Mouse (Mus musculus) embryonic stem cell, embryonic (primary cell): ENCODE measurements around the gene Pi4ka.

Experiments
- CTCF ChIA-PET, 4 experiments: fragments of 300-600 bp in 2 of 4; fragments of 350-600 bp in 2 of 4; sonication (Branson Sonifier 250); formaldehyde crosslinking; loops; one replicate each; lab custom pipeline; 2022; ENCODE audit warnings: inconsistent platforms in 2 of 4; lab: Charles Lee
- POLR2A ChIA-PET, 4 experiments: fragments of 300-600 bp in 2 of 4; fragments of 350-600 bp in 2 of 4; sonication (Branson Sonifier 250); formaldehyde crosslinking; loops; one replicate each; lab custom pipeline; 2022; ENCODE audit warnings: antibody characterized with exemption in 4 of 4, inconsistent platforms in 1 of 4; lab: Charles Lee

Gene Pi4ka

GRCm38 (mm10) chr16:17405736-17406443 lies at the start of gene Pi4ka, which contains the start of gene Snap29:
TSS of gene Pi4ka (minus strand) at chr16:17406314.
TSS of gene Snap29 (plus strand) at chr16:17405986.
- ChIA-PET CTCF (interaction anchor here in 3 of 4 experiments (0.6 to 2.1 kb wide), 5 partner anchors 26 to 153 kb away, joined by 3 to 10 read pairs (median 3); partner anchors contain the start of gene Crkl (in 1 of the 3)), POLR2A (interaction anchor here in 3 of 4 experiments (0.5 to 2.3 kb wide), 41 partner anchors 8 to 522 kb away, joined by 3 to 16 read pairs (median 4); partner anchors contain the start of genes Crkl (in 3 of the 3), 2610318N02Rik (in 2 of the 3), Thap7 (in 2 of the 3) and Lztr1 (in 1 of the 3))

- POLR2A ChIA-PET = interaction anchor here in 3 of 4 experiments (0.6 to 2.4 kb wide), 36 partner anchors 11 to 1392 kb away, joined by 3 to 16 read pairs (median 3); partner anchors contain the start of genes Lztr1 (in 3 of the 3), Pi4ka (in 3 of the 3), Snap29 (in 3 of the 3) and P2rx6 (in 1 of the 3)
Observed at GRCm38 (mm10) chr16:17452373-17452715, 46.2 kb upstream of the Pi4ka start.

GRCm38 (mm10) chr16:17451541-17452372 lies 45.6 kb upstream of the Pi4ka start, which contains the start of gene Crkl:
TSS of gene Crkl (plus strand) at chr16:17451987.
- CTCF ChIA-PET = interaction anchor here (0.6 to 1.6 kb wide), 8 partner anchors 8 to 167 kb away, joined by 3 to 5 read pairs (median 3); partner anchors contain the start of gene P2rx6 (in 1 of the 4)
- POLR2A ChIA-PET = interaction anchor here in 3 of 4 experiments (0.6 to 2.4 kb wide), 59 partner anchors 8 to 1393 kb away, joined by 3 to 16 read pairs (median 3); partner anchors contain the start of genes Lztr1 (in 3 of the 3), Pi4ka (in 3 of the 3), Snap29 (in 3 of the 3) and Aifm3 (in 1 of the 3)

More at GRCm38 (mm10) chr16:17452373-17452715, 46.2 kb upstream of the Pi4ka start:
- CTCF ChIA-PET = interaction anchor here (0.6 to 1.6 kb wide), 5 partner anchors 22 to 109 kb away, joined by 3 to 5 read pairs (median 3); partner anchors contain the start of gene P2rx6 (in 1 of the 4)

- ChIA-PET POLR2A (interaction anchor here (0.6 to 4.2 kb wide), 13 partner anchors 9 to 1876 kb away, joined by 3 to 12 read pairs (median 4); partner anchors contain the start of genes Crkl (in 2 of the 4), Ccdc116 (in 1 of the 4), Pi4ka (in 1 of the 4) and Snap29 (in 1 of the 4)), CTCF (interaction anchor here (0.6 to 2.5 kb wide), 33 partner anchors 9 to 1223 kb away, joined by 3 to 10 read pairs (median 4); partner anchors contain the start of genes 2610318N02Rik (in 2 of the 4), Snap29 (in 2 of the 4) and Pi4ka (in 1 of the 4))
Observed at GRCm38 (mm10) chr16:17432576-17432975, 26.5 kb upstream of the Pi4ka start.

- ChIA-PET CTCF (interaction anchor here in 3 of 4 experiments (0.6 to 1.5 kb wide), 6 partner anchors 9 to 255 kb away, joined by 3 to 7 read pairs (median 5); partner anchors contain the start of gene Tmem191c (in 1 of the 3)), POLR2A (interaction anchor here in 3 of 4 experiments (0.6 to 2.1 kb wide), 35 partner anchors 8 to 352 kb away, joined by 3 to 21 read pairs (median 4); partner anchors contain the start of genes Pi4ka (in 3 of the 3), Snap29 (in 3 of the 3), Crkl (in 2 of the 3) and 2610318N02Rik (in 1 of the 3))
Observed at GRCm38 (mm10) chr16:17423021-17423420, 16.9 kb upstream of the Pi4ka start.

- POLR2A ChIA-PET = interaction anchor here in 3 of 4 experiments (0.7 to 2.5 kb wide), 11 partner anchors 11 to 278 kb away, joined by 3 to 21 read pairs (median 4); partner anchors contain the start of genes Crkl (in 2 of the 3) and Sdf2l1 (in 1 of the 3)
- CTCF ChIA-PET = interaction anchor here in 1 of 4 experiments (0.6 to 1.6 kb wide), 3 partner anchors 10 to 148 kb away, joined by 3 to 4 read pairs (median 4); no protein-coding TSS in a partner anchor
Observed at GRCm38 (mm10) chr16:17410209-17410608, 4.1 kb upstream of the Pi4ka start.

- ChIA-PET POLR2A (interaction anchor here in 2 of 4 experiments (0.6 to 2.5 kb wide), 5 partner anchors 9 to 132 kb away, joined by 3 to 21 read pairs (median 5); partner anchors contain the start of gene Crkl (in 1 of the 2)), CTCF (no interaction called here)
Observed at GRCm38 (mm10) chr16:17409046-17409445, 2.9 kb upstream of the Pi4ka start.

- POLR2A ChIA-PET = interaction anchor here in 3 of 4 experiments (0.5 to 2.3 kb wide), 18 partner anchors 9 to 521 kb away, joined by 3 to 16 read pairs (median 4); partner anchors contain the start of genes Crkl (in 2 of the 3), 2610318N02Rik (in 1 of the 3), Slc25a1 (in 1 of the 3) and Smpd4 (in 1 of the 3)
- CTCF ChIA-PET = no interaction called here
Observed at GRCm38 (mm10) chr16:17406512-17407231, 558 bp upstream of the Pi4ka start.

GRCm38 (mm10) chr16:17405271-17405696 lies 830 bp downstream of the Pi4ka start:
- ChIA-PET POLR2A (interaction anchor here in 3 of 4 experiments (0.6 to 2.3 kb wide), 35 partner anchors 8 to 522 kb away, joined by 3 to 16 read pairs (median 4); partner anchors contain the start of genes Crkl (in 2 of the 3), Thap7 (in 2 of the 3), 2610318N02Rik (in 1 of the 3) and Lztr1 (in 1 of the 3)), CTCF (interaction anchor here in 3 of 4 experiments (0.6 to 2.1 kb wide), 5 partner anchors 27 to 153 kb away, joined by 3 to 10 read pairs (median 3); partner anchors contain the start of gene Crkl (in 1 of the 3))

GRCm38 (mm10) chr16:17402855-17403254 lies 3.3 kb downstream of the Pi4ka start:
- ChIA-PET POLR2A (interaction anchor here in 2 of 4 experiments (0.6 to 1.3 kb wide), 5 partner anchors 21 to 105 kb away, joined by 3 read pairs; partner anchors contain the start of gene Lztr1 (in 1 of the 2)), CTCF (interaction anchor here in 2 of 4 experiments (0.6 to 1.0 kb wide), 5 partner anchors 20 to 71 kb away, joined by 3 to 7 read pairs (median 3); no protein-coding TSS in a partner anchor)

GRCm38 (mm10) chr16:17392784-17393183 lies 13.3 kb downstream of the Pi4ka start:
- CTCF ChIA-PET = interaction anchor here in 1 of 4 experiments (1.3 kb wide), 1 partner anchor 81 kb away, joined by 3 read pairs; no protein-coding TSS in a partner anchor
- POLR2A ChIA-PET = interaction anchor here in 2 of 4 experiments (0.8 to 1.1 kb wide), 2 partner anchors 11 to 12 kb away, joined by 3 read pairs; no protein-coding TSS in a partner anchor

- CTCF ChIA-PET = no interaction called here
- POLR2A ChIA-PET = no interaction called here
Observed at GRCm38 (mm10) chr16:17383594-17384326, 22.4 kb downstream of the Pi4ka start.

- ChIA-PET CTCF (no interaction called here), POLR2A (interaction anchor here in 3 of 4 experiments (0.7 to 1.5 kb wide), 13 partner anchors 11 to 1573 kb away, joined by 3 to 5 read pairs (median 3); partner anchors contain the start of genes Crkl (in 1 of the 3) and Pi4ka (in 1 of the 3))
Observed at GRCm38 (mm10) chr16:17382306-17382705, 23.8 kb downstream of the Pi4ka start.

GRCm38 (mm10) chr16:17358787-17359186 lies 47.3 kb downstream of the Pi4ka start:
- ChIA-PET CTCF (no interaction called here), POLR2A (interaction anchor here in 1 of 4 experiments (1.5 kb wide), 1 partner anchor 13 kb away, joined by 5 read pairs; no protein-coding TSS in a partner anchor)

GRCm38 (mm10) chr16:17356031-17356430 lies 50.1 kb downstream of the Pi4ka start:
- ChIA-PET POLR2A (interaction anchor here in 2 of 4 experiments (0.6 to 1.6 kb wide), 6 partner anchors 9 to 397 kb away, joined by 3 to 6 read pairs (median 4); partner anchors contain the start of gene 2610318N02Rik (in 1 of the 2)), CTCF (interaction anchor here in 1 of 4 experiments (0.6 kb wide), 1 partner anchor 74 kb away, joined by 4 read pairs; no protein-coding TSS in a partner anchor)
